Mouse (Mus musculus) limb, embryonic 12.5 days (tissue): Measurements from ENCODE around the gene Tmem132d. TPM values are rescaled to one million over a fixed set of nuclear protein-coding genes. Genes with fewer than 3 reads are reported as not detected.
"Not testable (repeated sequence)": the region's sequence is repeated elsewhere in the genome, so short reads cannot be mapped to it uniquely, and the experiment has no call there.

Experiments used
- ATAC-seq: fragments of 200-750 bp; cut with Nextera tagmentation; 2 replicates; pipeline ENCODE4 v1.8.0; 2017; ENCODE audit warnings: low read depth, moderate TSS enrichment; ENCODE audit not compliant: insufficient number of reproducible peaks, insufficient read depth, low FRiP score, low TSS enrichment
- H3K27ac ChIP-seq: fragments of 300-500 bp; sonication (generic); 2 replicates; pipeline ENCODE4 v1.5.1; 2016; ENCODE audit warnings: mild to moderate bottlenecking, moderate library complexity
- H3K27me3 ChIP-seq: fragments of 300-500 bp; sonication (generic); 2 replicates; pipeline ENCODE4 v1.6.1; 2016; ENCODE audit warnings: mild to moderate bottlenecking, moderate library complexity
- H3K36me3 ChIP-seq: fragments of 300-500 bp; sonication (generic); 2 replicates; pipeline ENCODE4 v1.6.1; 2016; ENCODE audit warnings: mild to moderate bottlenecking, moderate library complexity
- H3K4me1 ChIP-seq: fragments of 300-500 bp; sonication (generic); replicated peaks from 2 replicates; pipeline ENCODE4 v1.6.1; 2016
- H3K4me2 ChIP-seq: fragments of 300-500 bp; sonication (generic); 2 replicates; pipeline ENCODE4 v1.6.1; 2016; ENCODE audit warnings: mild to moderate bottlenecking, moderate library complexity
- H3K4me3 ChIP-seq: fragments of 300-500 bp; sonication (generic); replicated peaks from 2 replicates; pipeline ENCODE4 v1.5.1; 2016; ENCODE audit warnings: mild to moderate bottlenecking
- H3K9ac ChIP-seq: fragments of 300-500 bp; sonication (generic); replicated peaks from 2 replicates; pipeline ENCODE4 v1.6.1; 2016; ENCODE audit warnings: mild to moderate bottlenecking, moderate library complexity
- H3K9me3 ChIP-seq: fragments of 300-500 bp; sonication (generic); 2 replicates; pipeline ENCODE4 v1.6.1; 2016; ENCODE audit warnings: mild to moderate bottlenecking, moderate library complexity
- WGBS: fragments of 180-500 bp; shearing (Covaris S2); methylation state at CpG from one replicate; pipeline ENCODE4 v1.1.7; 2016; 5-methylcytosine and 5-hydroxymethylcytosine counted together
- polyA plus RNA-seq: library from polyadenylated mRNA; unstranded; fragments of >200 nt; fragmentation: Nextera tagmentation; extraction: Ambion mirVana; gene quantifications from 2 replicates; pipeline ENCODE4 v1.2.1, GENCODE M21; 2016

Tmem132d gene
- polyA plus RNA-seq, 1 experiment from 2014 or later: 0.51 TPM

GRCm38 (mm10) chr5:128090578-128090977 is 342.3 kb downstream of the Tmem132d start:
- 81% methylated on average over 5 of the region's 5 CpGs for WGBS
- no peak overlapping the region for H3K27ac ChIP-seq
- H3K4me2 ChIP-seq: no peak overlapping the region
- H3K4me1 ChIP-seq: no peaks in the 10 kb centered on the region
- no peak overlapping the region for H3K4me3 ChIP-seq
- H3K36me3 ChIP-seq: no peaks in the 10 kb centered on the region
- H3K9me3 ChIP-seq: no peaks in the 10 kb centered on the region
- no peak overlapping the region for H3K9ac ChIP-seq
- ATAC-seq: no peak
- H3K27me3 ChIP-seq: no peaks in the 10 kb centered on the region

- Histone ChIP-seq H3K4me1 (peaks cover 9% of the 10 kb centered on the region; the same call in 1 of the 2 replicates), H3K27me3 (no peaks in the 10 kb centered on the region; the same call in 1 of the 2 replicates), H3K4me3 (no peak overlapping the region), H3K36me3 (no peaks in the 10 kb centered on the region), H3K9me3 (no peaks in the 10 kb centered on the region), H3K4me2 (no peak overlapping the region), H3K9ac (no peak overlapping the region), H3K27ac (no peak overlapping the region)
- no peak for ATAC-seq
- WGBS: 7% methylated on average over 5 of the region's 5 CpGs
Measured at GRCm38 (mm10) chr5:128075456-128075855, 357.4 kb downstream of the Tmem132d start.

GRCm38 (mm10) chr5:128072616-128073015 is 360.3 kb downstream of the Tmem132d start:
- peaks cover 9% of the 10 kb centered on the region; the same call in 1 of the 2 replicates for H3K4me1 ChIP-seq
- no peak overlapping the region for H3K4me2 ChIP-seq
- no peaks in the 10 kb centered on the region for H3K36me3 ChIP-seq
- H3K27ac ChIP-seq: no peak overlapping the region
- 82% methylated on average over 2 of the region's 2 CpGs for WGBS
- no peak overlapping the region for H3K4me3 ChIP-seq
- no peaks in the 10 kb centered on the region for H3K9me3 ChIP-seq
- no peak overlapping the region for H3K9ac ChIP-seq
- ATAC-seq: no peak
- H3K27me3 ChIP-seq: no peaks in the 10 kb centered on the region

- Histone ChIP-seq H3K4me1 (no peaks in the 10 kb centered on the region), H3K27me3 (no peaks in the 10 kb centered on the region), H3K9me3 (no peaks in the 10 kb centered on the region), H3K36me3 (no peaks in the 10 kb centered on the region), H3K27ac (no peak overlapping the region), H3K4me3 (no peak overlapping the region), H3K9ac (no peak overlapping the region), H3K4me2 (no peak overlapping the region)
- WGBS: 85% methylated on average over 9 of the region's 9 CpGs
- ATAC-seq: no peak
Measured at GRCm38 (mm10) chr5:128041781-128042180, 391.1 kb downstream of the Tmem132d start.

- Histone ChIP-seq H3K9ac (no peak overlapping the region), H3K27ac (no peak overlapping the region), H3K4me1 (no peaks in the 10 kb centered on the region), H3K4me3 (no peak overlapping the region), H3K4me2 (no peak overlapping the region), H3K27me3 (no peaks in the 10 kb centered on the region), H3K9me3 (no peaks in the 10 kb centered on the region), H3K36me3 (no peaks in the 10 kb centered on the region)
- no peak for ATAC-seq
- 85% methylated on average over 6 of the region's 6 CpGs for WGBS
Measured at GRCm38 (mm10) chr5:128040036-128040435, 392.8 kb downstream of the Tmem132d start.

- Histone ChIP-seq H3K36me3 (no peaks in the 10 kb centered on the region), H3K4me3 (no peak overlapping the region), H3K4me1 (no peaks in the 10 kb centered on the region), H3K27me3 (no peaks in the 10 kb centered on the region), H3K9ac (no peak overlapping the region), H3K4me2 (no peak overlapping the region), H3K9me3 (no peaks in the 10 kb centered on the region), H3K27ac (no peak overlapping the region)
- ATAC-seq: no peak
- WGBS: 71% methylated on average over 2 of the region's 2 CpGs
Measured at GRCm38 (mm10) chr5:128027076-128027475, 405.8 kb downstream of the Tmem132d start.

GRCm38 (mm10) chr5:128004666-128005065 is 428.2 kb downstream of the Tmem132d start:
- Histone ChIP-seq H3K9me3 (no peaks in the 10 kb centered on the region), H3K4me2 (no peak overlapping the region), H3K27ac (no peak overlapping the region), H3K4me3 (no peak overlapping the region), H3K4me1 (peaks cover 10% of the 10 kb centered on the region; the same call in 1 of the 2 replicates), H3K36me3 (no peaks in the 10 kb centered on the region), H3K27me3 (no peaks in the 10 kb centered on the region), H3K9ac (no peak overlapping the region)
- ATAC-seq: no peak
- 54% methylated on average over 9 of the region's 9 CpGs for WGBS

GRCm38 (mm10) chr5:127996526-127997245 is 436.2 kb downstream of the Tmem132d start:
- Histone ChIP-seq H3K27ac (no peak overlapping the region), H3K4me2 (no peak overlapping the region), H3K27me3 (no peaks in the 10 kb centered on the region), H3K9me3 (no peaks in the 10 kb centered on the region), H3K9ac (no peak overlapping the region), H3K4me3 (no peak overlapping the region), H3K36me3 (no peaks in the 10 kb centered on the region), H3K4me1 (no peaks in the 10 kb centered on the region)
- no peak for ATAC-seq
- WGBS: 80% methylated on average over 10 of the region's 10 CpGs

- no peak for ATAC-seq
- Histone ChIP-seq H3K27ac (no peak overlapping the region), H3K9me3 (no peaks in the 10 kb centered on the region), H3K4me1 (no peaks in the 10 kb centered on the region), H3K9ac (no peak overlapping the region), H3K4me2 (no peak overlapping the region), H3K27me3 (no peaks in the 10 kb centered on the region), H3K4me3 (no peak overlapping the region), H3K36me3 (no peaks in the 10 kb centered on the region)
- 72% methylated on average over 3 of the region's 3 CpGs for WGBS
Measured at GRCm38 (mm10) chr5:127993460-127993859, 439.4 kb downstream of the Tmem132d start.

- no peak overlapping the region for H3K9ac ChIP-seq
- H3K4me1 ChIP-seq: no peaks in the 10 kb centered on the region
- no peaks in the 10 kb centered on the region for H3K9me3 ChIP-seq
- H3K27ac ChIP-seq: no peak overlapping the region
- no peak overlapping the region for H3K4me3 ChIP-seq
- WGBS: 70% methylated on average over 5 of the region's 5 CpGs
- ATAC-seq: no peak
- H3K27me3 ChIP-seq: no peaks in the 10 kb centered on the region
- no peaks in the 10 kb centered on the region for H3K36me3 ChIP-seq
- no peak overlapping the region for H3K4me2 ChIP-seq
Measured at GRCm38 (mm10) chr5:127990826-127991225, 442.1 kb downstream of the Tmem132d start.

- not testable (repeated sequence) for H3K4me3 ChIP-seq, H3K9me3 ChIP-seq, H3K9ac ChIP-seq, ATAC-seq, H3K27me3 ChIP-seq, H3K36me3 ChIP-seq, H3K4me2 ChIP-seq, H3K4me1 ChIP-seq, H3K27ac ChIP-seq
- WGBS: 66% methylated on average over 6 of the region's 6 CpGs
Measured at GRCm38 (mm10) chr5:127980003-127980358, 452.9 kb downstream of the Tmem132d start.
